Mouse (Mus musculus) kidney, embryonic 16.5 days (tissue): ENCODE data around the gene Rap2b. TPM values are rescaled to one million over a fixed set of nuclear protein-coding genes. Genes with fewer than 3 reads are reported as not detected.

Source experiments
- ATAC-seq: fragments of 200-750 bp; cut with Nextera tagmentation; 2 replicates; pipeline ENCODE4 v1.8.0; 2017; ENCODE audit warnings: moderate TSS enrichment; ENCODE audit not compliant: low FRiP score, low TSS enrichment
- H3K27ac ChIP-seq: fragments of 300-500 bp; sonication (generic); 2 replicates; pipeline ENCODE4 v1.5.1; 2014; ENCODE audit warnings: low read length
- H3K27me3 ChIP-seq: fragments of 300-500 bp; sonication (generic); 2 replicates; pipeline ENCODE4 v1.6.1; 2014; ENCODE audit warnings: low read length, control low read depth, mixed read lengths; ENCODE audit not compliant: insufficient read depth
- H3K36me3 ChIP-seq: fragments of 300-500 bp; sonication (generic); 2 replicates; pipeline ENCODE4 v1.6.1; 2014; ENCODE audit warnings: low read length, control low read depth, mixed read lengths; ENCODE audit not compliant: insufficient read depth
- H3K4me1 ChIP-seq: fragments of 300-500 bp; sonication (generic); 2 replicates; pipeline ENCODE4 v1.6.1; 2014; ENCODE audit warnings: low read length, control low read depth, mixed read lengths; ENCODE audit not compliant: insufficient read depth
- H3K4me2 ChIP-seq: fragments of 300-500 bp; sonication (generic); replicated peaks from 2 replicates; pipeline ENCODE4 v1.6.1; 2014; ENCODE audit warnings: low read depth, low read length
- H3K4me3 ChIP-seq: fragments of 300-500 bp; sonication (generic); 2 replicates; pipeline ENCODE4 v1.5.1; 2014; ENCODE audit warnings: mild to moderate bottlenecking, low read length
- H3K9ac ChIP-seq: fragments of 300-500 bp; sonication (generic); replicated peaks from 2 replicates; pipeline ENCODE4 v1.6.1; 2014; ENCODE audit warnings: low read length
- H3K9me3 ChIP-seq: fragments of 300-500 bp; sonication (generic); 2 replicates; pipeline ENCODE4 v1.6.1; 2016; ENCODE audit warnings: low read length, control low read depth
- WGBS: fragments of 180-500 bp; shearing (Covaris S2); extraction: QIAGEN DNeasy Blood & Tissue Kit; methylation state at CpG from one replicate; pipeline ENCODE4 v1.1.7; 2014; 5-methylcytosine and 5-hydroxymethylcytosine counted together
- polyA plus RNA-seq: library from polyadenylated mRNA; unstranded; fragments of >200 nt; fragmentation: Nextera tagmentation; extraction: Ambion mirVana; gene quantifications from 2 replicates; pipeline ENCODE4 v1.2.1, GENCODE M21; 2015

Rap2b gene
- polyA plus RNA-seq, 1 experiment from 2014 or later, result 5.9 TPM

DNA sequence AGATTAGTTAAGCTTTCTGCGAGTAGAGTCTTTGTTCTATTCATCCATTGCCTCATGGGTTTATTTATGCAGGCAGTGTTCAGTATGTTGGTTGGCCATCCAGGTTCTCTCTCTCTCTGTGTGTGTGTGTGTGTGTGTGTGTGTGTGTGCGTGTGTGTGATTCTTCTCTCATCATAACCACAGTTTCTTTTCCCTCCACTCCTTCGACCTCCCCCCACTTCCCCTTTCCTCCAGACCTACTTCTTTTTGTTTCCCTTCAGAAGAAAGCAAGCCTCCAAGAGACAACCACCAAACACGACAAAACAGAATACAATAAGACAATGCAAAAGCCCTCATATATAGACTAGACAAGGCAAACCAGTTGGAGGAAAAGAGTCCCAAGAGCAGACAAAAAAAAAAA lies 45.5 kb downstream of the Rap2b start:
- ATAC-seq, result no peak
- H3K27me3 ChIP-seq, result no peaks in the 10 kb centered on the region
- H3K9me3 ChIP-seq, result no peaks in the 10 kb centered on the region
- WGBS, result 85% methylated on average over 4 of the region's 4 CpGs
- H3K4me1 ChIP-seq, result no peaks in the 10 kb centered on the region
- H3K4me3 ChIP-seq, result no peak overlapping the region
- no peak overlapping the region for H3K4me2 ChIP-seq
- H3K36me3 ChIP-seq, result no peaks in the 10 kb centered on the region
- H3K9ac ChIP-seq, result no peak overlapping the region
- H3K27ac ChIP-seq, result no peak overlapping the region

DNA sequence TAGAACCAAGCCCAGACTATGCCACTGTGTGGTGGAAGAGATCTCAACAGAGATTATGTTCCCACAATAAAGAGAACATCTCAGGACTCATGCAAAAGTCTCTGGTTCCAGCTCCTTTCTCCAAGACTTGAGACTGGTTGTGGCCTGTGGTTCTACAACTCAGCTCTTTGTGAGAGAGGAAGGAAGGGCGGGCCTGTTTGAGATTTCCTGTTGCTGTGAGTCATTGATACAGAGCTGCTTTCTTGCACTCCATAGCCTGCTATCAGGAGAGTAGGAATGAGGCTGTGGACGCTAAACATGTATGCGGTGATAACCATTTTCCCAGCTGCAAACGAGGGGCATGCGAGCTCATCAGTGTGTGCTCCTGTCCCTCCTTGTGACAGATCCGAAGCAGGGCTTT lies 48.2 kb downstream of the Rap2b start:
- H3K27ac ChIP-seq, result no peak overlapping the region
- no peak for ATAC-seq
- WGBS, result 74% methylated on average over 6 of the region's 6 CpGs

GRCm38 (mm10) chr3:61415883-61416282 lies 54.4 kb downstream of the Rap2b start:
- ATAC-seq, result no peak
- Histone ChIP-seq H3K27me3 (no peaks in the 10 kb centered on the region), H3K27ac (no peak overlapping the region), H3K4me3 (no peak overlapping the region), H3K9ac (no peak overlapping the region), H3K36me3 (no peaks in the 10 kb centered on the region), H3K4me1 (no peaks in the 10 kb centered on the region), H3K4me2 (no peak overlapping the region), H3K9me3 (no peaks in the 10 kb centered on the region)
- 79% methylated on average over 1 of the region's 1 CpGs for WGBS

More for the DNA sequence above, 48.2 kb downstream of the Rap2b start:
- no peaks in the 10 kb centered on the region for H3K4me1 ChIP-seq
- H3K36me3 ChIP-seq, result no peaks in the 10 kb centered on the region
- H3K4me3 ChIP-seq, result no peak overlapping the region
- H3K27me3 ChIP-seq, result no peaks in the 10 kb centered on the region
- H3K9me3 ChIP-seq, result no peaks in the 10 kb centered on the region
- no peak overlapping the region for H3K9ac ChIP-seq
- H3K4me2 ChIP-seq, result no peak overlapping the region

Other genes starting within 250 kb of the Rap2b start
- not detected in 2 replicates for gene B430305J03Rik, start 4.3 kb downstream of the Rap2b start, polyA plus RNA-seq